Mouse (Mus musculus) bone marrow, adult 2 months (tissue): ENCODE data around the gene Slc9a8.

Experiments
- CTCF ChIP-seq: fragments of 200-500 bp; IDR thresholded peaks from 2 replicates; pipeline ENCODE4 v1.5.1; 2011; ENCODE audit warnings: low read length, control low read depth; ENCODE audit not compliant: control insufficient read depth, insufficient read depth
- POLR2A ChIP-seq: fragments of 200-500 bp; IDR thresholded peaks from 2 replicates; pipeline ENCODE4 v1.6.1; 2011; ENCODE audit warnings: low read depth, mild to moderate bottlenecking, control low read depth, low read length, borderline replicate concordance; ENCODE audit not compliant: control insufficient read depth

DNA sequence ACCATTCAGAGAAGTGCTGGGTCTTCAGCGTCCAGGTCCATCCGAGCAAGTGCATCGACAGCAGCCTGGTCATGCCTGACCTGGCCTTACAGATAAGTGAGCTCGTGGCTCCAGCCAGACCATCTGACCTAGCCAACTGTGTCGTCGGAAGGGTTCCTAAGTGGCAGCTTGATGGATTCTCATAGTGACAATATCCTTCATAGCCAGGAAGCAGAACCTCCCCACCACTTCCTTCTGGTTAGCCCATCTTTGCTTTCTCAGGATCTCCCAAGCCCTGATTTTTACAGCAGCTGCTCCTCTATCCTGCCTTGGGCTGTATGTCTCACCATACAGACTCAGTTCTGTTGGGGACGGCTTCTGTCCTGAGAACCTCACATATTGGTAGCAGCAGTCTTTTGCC lies 27.1 kb upstream of the Slc9a8 start:
- TF ChIP-seq CTCF = no peak
- TF ChIP-seq POLR2A = no peak
